Mouse (Mus musculus) layer of hippocampus, postnatal 36 days (tissue): ENCODE results near the gene 2310057M21Rik. TPM values are rescaled to one million over a fixed set of nuclear protein-coding genes. Genes with fewer than 3 reads are reported as not detected.

Experiments
- DNase-seq, 2 experiments: peaks; one replicate each; pipeline ENCODE4 v3.0.0; 2022
- total RNA-seq, 2 experiments: library from RNA; stranded (reverse); gene quantifications; 2 replicates each; pipeline ENCODE4 v1.2.3; 2021

2310057M21Rik gene
- total RNA-seq, 2 experiments from 2014 or later, result 24.0 to 29.3 TPM

GRCm38 (mm10) chr7:131318340-131318739 lies 44.2 kb downstream of the 2310057M21Rik start:
- DNase-seq, result no peak

DNA sequence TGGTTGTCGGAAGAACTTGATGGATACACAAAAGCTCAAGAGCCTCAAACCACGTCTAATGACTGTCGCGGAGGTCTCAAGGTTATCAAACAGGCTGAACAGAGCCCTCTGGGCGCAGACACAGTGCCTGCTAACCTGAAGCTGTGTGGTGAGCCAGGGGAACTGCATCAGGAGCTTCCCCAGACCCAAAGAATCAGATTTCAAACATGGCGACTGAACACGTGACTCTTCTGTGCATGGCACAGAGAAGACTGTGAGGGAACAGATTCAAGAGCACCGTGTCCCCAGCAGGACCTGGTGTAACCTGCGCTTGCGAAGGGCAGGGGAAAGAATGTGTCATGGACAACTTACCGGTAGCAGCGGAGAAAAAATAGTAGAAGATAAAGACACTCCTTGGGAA lies 45.0 kb downstream of the 2310057M21Rik start:
- no peak for DNase-seq

DNA sequence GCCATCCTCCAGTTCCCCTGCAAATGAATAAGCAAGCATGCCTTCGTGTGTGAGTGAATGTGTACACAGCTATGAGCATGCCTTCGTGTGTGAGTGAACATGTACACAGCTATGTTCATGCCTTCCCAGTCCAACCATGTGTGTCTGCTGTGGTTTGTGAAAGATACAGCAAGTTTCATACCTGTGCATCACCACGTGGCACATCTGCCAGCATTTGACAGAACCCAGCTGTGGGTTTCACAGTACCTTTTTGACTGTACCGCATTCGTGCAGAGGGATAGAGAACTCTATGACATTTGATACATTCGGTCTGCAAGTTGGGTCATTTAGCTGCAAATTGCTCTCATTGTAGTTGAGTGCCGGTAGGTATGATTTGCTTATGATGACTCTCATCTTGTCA lies 48.1 kb downstream of the 2310057M21Rik start:
- no peak for DNase-seq

GRCm38 (mm10) chr7:131306733-131307132 lies 55.8 kb downstream of the 2310057M21Rik start:
- no peak for DNase-seq

- DNase-seq, result no peak
These were observed 59.2 kb downstream of the 2310057M21Rik start for GRCm38 (mm10) chr7:131303340-131303739.

- DNase-seq, result no peak
These were observed 65.4 kb downstream of the 2310057M21Rik start for GRCm38 (mm10) chr7:131297151-131297550.

Other genes with a start within 250 kb of the 2310057M21Rik start
- not detected for gene 4933402N03Rik, start 216.4 kb downstream of the 2310057M21Rik start, total RNA-seq
- under 1 TPM in 1 of 2 experiments, not detected in 1; 0.05 TPM for gene 5430419D17Rik, start 188.4 kb downstream of the 2310057M21Rik start, total RNA-seq
- gene Cuzd1, start 40.5 kb downstream of the 2310057M21Rik start, total RNA-seq, result not detected
- not detected for gene Fam24b, start 33.2 kb downstream of the 2310057M21Rik start, total RNA-seq
- not detected for gene Fam24a, start 28.9 kb downstream of the 2310057M21Rik start, total RNA-seq
- gene Pstk, start 8.4 kb upstream of the 2310057M21Rik start, total RNA-seq, result 10 to 100 TPM; 50.0 to 56.9 TPM
- gene Ikzf5, start 47.8 kb upstream of the 2310057M21Rik start, total RNA-seq, result 10 to 100 TPM; 50.9 to 53.3 TPM
- gene Acadsb, start 47.8 kb upstream of the 2310057M21Rik start, total RNA-seq, result 10 to 100 TPM; 81.1 to 84.4 TPM
- gene Hmx3, start 180.1 kb upstream of the 2310057M21Rik start, total RNA-seq, result not detected
- not detected for gene Hmx2, start 186.0 kb upstream of the 2310057M21Rik start, total RNA-seq
- 10 to 100 TPM; 57.4 to 61.9 TPM for gene Bub3, start 197.5 kb upstream of the 2310057M21Rik start, total RNA-seq